11 mouse cellular contexts compared by ENCODE assay signal in genomic region chr8:110201806-110202205, GRCm38 (mm10). TPM values are rescaled to one million over a fixed set of nuclear protein-coding genes. Genes with fewer than 3 reads are reported as not detected.
DNase-seq lines count a peak whose midpoint lies in the region; ATAC-seq and TF ChIP-seq lines count a peak whose summit lies in the region.
"Had no signal": no experiment of that assay in that cellular context is flagged by ENCODE, and none has a peak within 500 bp of the region (broad histone marks: within the 10 kb centered on the region; RNA-seq: fewer than 3 reads in every experiment).

No protein-coding gene starts in this region.

- no peak for ATAC-seq in hindbrain, embryonic 14.5 days (ENCODE audit: low FRiP score)
- no peak for ATAC-seq in hindbrain, embryonic 12.5 days (ENCODE audit: low FRiP score)
- ATAC-seq: activated CD4-positive, CD25-positive, alpha-beta regulatory T cell, adult 4 months had no signal

- H3K27ac ChIP-seq in hindbrain, embryonic 14.5 days: no peak overlapping the region
- H3K27ac ChIP-seq in hindbrain, embryonic 12.5 days: no peak overlapping the region
- no peak overlapping the region for H3K27ac ChIP-seq in testis, adult 2 months (ENCODE audit: control insufficient read depth, insufficient read depth, low read depth, low read length)
- H3K27ac ChIP-seq: embryonic facial prominence, embryonic 12.5 days; midbrain, embryonic 12.5 days had no signal

- 32% methylated on average over 11 of the region's 11 CpGs for WGBS in hindbrain, embryonic 14.5 days
- 30% methylated on average over 11 of the region's 11 CpGs for WGBS in hindbrain, embryonic 12.5 days

- no peaks in the 10 kb centered on the region for H3K9me3 ChIP-seq in hindbrain, embryonic 14.5 days (ENCODE audit: control insufficient read depth, low read length)
- no peaks in the 10 kb centered on the region for H3K9me3 ChIP-seq in hindbrain, embryonic 12.5 days (replicated peaks)
- H3K9me3 ChIP-seq: embryonic facial prominence, embryonic 12.5 days; midbrain, embryonic 12.5 days had no signal

- 0 out of 2 replicates have a peak, but pooled peaks cover under 1% of the 10 kb centered on the region for H3K4me1 ChIP-seq in hindbrain, embryonic 14.5 days (replicated peaks; ENCODE audit: control insufficient read depth, insufficient read depth, low read length)
- no peaks in the 10 kb centered on the region for H3K4me1 ChIP-seq in hindbrain, embryonic 12.5 days
- no peaks in the 10 kb centered on the region for H3K4me1 ChIP-seq in testis, adult 2 months (ENCODE audit: control insufficient read depth, insufficient read depth, low read length)
- H3K4me1 ChIP-seq: embryonic facial prominence, embryonic 12.5 days; midbrain, embryonic 12.5 days had no signal

- H3K9ac ChIP-seq in hindbrain, embryonic 14.5 days: no peak overlapping the region
- H3K9ac ChIP-seq in hindbrain, embryonic 12.5 days: no peak overlapping the region
- H3K9ac ChIP-seq: embryonic facial prominence, embryonic 12.5 days; midbrain, embryonic 12.5 days had no signal

- H3K4me2 ChIP-seq in hindbrain, embryonic 14.5 days (replicated peaks): no peak overlapping the region
- H3K4me2 ChIP-seq in hindbrain, embryonic 12.5 days (replicated peaks): no peak overlapping the region
- H3K4me2 ChIP-seq: embryonic facial prominence, embryonic 12.5 days; midbrain, embryonic 12.5 days had no signal

- no peak overlapping the region for H3K4me3 ChIP-seq in hindbrain, embryonic 14.5 days (replicated peaks; ENCODE audit: low read length)
- H3K4me3 ChIP-seq in hindbrain, embryonic 12.5 days: no peak overlapping the region
- H3K4me3 ChIP-seq in testis, adult 2 months (ENCODE audit: control insufficient read depth, low read depth, low read length): no peak overlapping the region
- H3K4me3 ChIP-seq: embryonic facial prominence, embryonic 12.5 days; midbrain, embryonic 12.5 days had no signal

- H3K36me3 ChIP-seq in hindbrain, embryonic 14.5 days (replicated peaks; ENCODE audit: control insufficient read depth, insufficient read depth): no peaks in the 10 kb centered on the region
- no peaks in the 10 kb centered on the region for H3K36me3 ChIP-seq in hindbrain, embryonic 12.5 days
- H3K36me3 ChIP-seq in testis, adult 2 months (ENCODE audit: control insufficient read depth, insufficient read depth, low read length): no peaks in the 10 kb centered on the region
- H3K36me3 ChIP-seq: embryonic facial prominence, embryonic 12.5 days; midbrain, embryonic 12.5 days had no signal

- H3K27me3 ChIP-seq in hindbrain, embryonic 14.5 days (ENCODE audit: control insufficient read depth, insufficient read depth, low read length): peaks cover 6% of the 10 kb centered on the region; the same call in 1 of the 2 replicates
- H3K27me3 ChIP-seq in hindbrain, embryonic 12.5 days: peaks cover 5% of the 10 kb centered on the region; the same call in 1 of the 2 replicates
- no peaks in the 10 kb centered on the region for H3K27me3 ChIP-seq in testis, adult 2 months (ENCODE audit: control insufficient read depth, insufficient read depth, low read length)
- H3K27me3 ChIP-seq: embryonic facial prominence, embryonic 12.5 days; midbrain, embryonic 12.5 days had no signal

- TF ChIP-seq POLR2A in testis, adult 2 months (IDR thresholded peaks at IDR 0.05; ENCODE audit: control insufficient read depth, low read depth, low read length): no peak

- TF ChIP-seq CTCF in testis, adult 2 months (IDR thresholded peaks at IDR 0.05; ENCODE audit: control insufficient read depth, insufficient read depth, insufficient replicate concordance, low read depth, low read length): peak; percentile 73; the same call in 1 of the 2 replicates

- intact Hi-C loops in left cerebral cortex, postnatal 36 days (cut with DNase I): no loop called here

- DNase-seq in hindbrain, embryonic 14.5 days (ENCODE audit: low spot score): peak; percentile 65
- no peak for DNase-seq in testis, postnatal 14 days (ENCODE audit: low spot score)
- peak; percentile 70 for DNase-seq in embryo, embryonic 10.5 days (ENCODE audit: low spot score)
- DNase-seq in thymus, postnatal 4 days: peak; percentile 32
- no peak for DNase-seq in left cerebral cortex, postnatal 36 days (ENCODE audit: low spot score in 2 of 2)

RNA-seq across cellular contexts. Expression of gene Cmtr2, which starts 13.7 kb away (rescaled TPM):
- 10.8 and 12.3 TPM in 2 replicates for polyA plus RNA-seq in hindbrain, embryonic 14.5 days (2014; fragmentation: Nextera tagmentation; extraction: Ambion mirVana)
- 10.5 and 11.3 TPM in 2 replicates for polyA plus RNA-seq in hindbrain, embryonic 12.5 days (2016; fragmentation: Nextera tagmentation; extraction: Ambion mirVana)
- polyA plus RNA-seq in testis, adult 2 months (2012; rRNA removed): 1.2 and 1.6 TPM in 2 replicates
- 1 to 10 TPM; 4.5 to 6.2 TPM for total RNA-seq in left cerebral cortex, postnatal 36 days (2021)

RNA-seq across cellular contexts. Expression of gene Calb2, which starts 33.8 kb away (rescaled TPM):
- 78.4 and 102 TPM in 2 replicates for polyA plus RNA-seq in hindbrain, embryonic 14.5 days (2014; fragmentation: Nextera tagmentation; extraction: Ambion mirVana)
- polyA plus RNA-seq in hindbrain, embryonic 12.5 days (2016; fragmentation: Nextera tagmentation; extraction: Ambion mirVana): 23.9 and 28.8 TPM in 2 replicates
- 0.20 and 0.25 TPM in 2 replicates for polyA plus RNA-seq in testis, adult 2 months (2012; rRNA removed)
- 10 to 100 TPM; 13.3 to 27.0 TPM for total RNA-seq in left cerebral cortex, postnatal 36 days (2021)
- polyA plus RNA-seq: activated CD4-positive, CD25-positive, alpha-beta regulatory T cell, adult 4 months; spleen, adult 2 months had no signal

Comparison
In these comparisons a context has a peak if more than half of its experiments do, and no peak if none do; other contexts are left out.
1. DNase-seq: peak in hindbrain, embryonic 14.5 days (single experiment), embryo, embryonic 10.5 days (single experiment) and thymus, postnatal 4 days (single experiment); none in testis, postnatal 14 days (single experiment) and left cerebral cortex, postnatal 36 days (0 of 2).
2. RNA of gene Calb2, which starts 33.8 kb away (polyA plus RNA-seq): 78.4 to 102 TPM in hindbrain, embryonic 14.5 days and 23.9 to 28.8 TPM in hindbrain, embryonic 12.5 days; 0.20 to 0.25 TPM in testis, adult 2 months; every median in the first group is over 10 times any median in the second.